Comparison of ENCODE assay signal across 24 mouse cellular contexts in the genomic region with DNA sequence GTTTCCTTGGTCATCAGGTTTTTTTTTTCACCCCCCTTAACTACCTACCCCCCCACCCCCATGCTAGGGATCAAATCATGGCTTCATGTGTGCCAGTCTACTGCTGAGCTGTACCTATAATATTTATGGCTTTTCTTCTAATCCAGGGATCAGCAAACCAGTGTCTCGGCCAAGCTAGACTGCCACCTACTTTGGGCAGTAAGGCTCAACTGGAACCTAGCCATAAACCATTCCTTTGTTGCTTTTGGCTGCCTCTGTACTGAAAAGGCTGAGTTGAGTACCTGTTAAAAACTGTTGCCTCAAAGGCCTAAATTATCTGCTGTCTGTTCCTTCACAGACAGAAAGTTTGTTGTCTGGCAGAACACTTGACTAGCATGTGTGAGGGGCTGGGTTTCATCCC. TPM values are rescaled to one million over a fixed set of nuclear protein-coding genes. Genes with fewer than 3 reads are reported as not detected.
DNase-seq lines count a peak whose midpoint lies in the region; ATAC-seq lines count a peak whose summit lies in the region.
"Had no signal": no experiment of that assay in that cellular context is flagged by ENCODE, and none has a peak within 500 bp of the region (broad histone marks: within the 10 kb centered on the region; RNA-seq: fewer than 3 reads in every experiment).

No protein-coding gene starts in this region.

- peaks cover 2% of the 10 kb centered on the region; the same call in 1 of the 2 replicates for H3K4me1 ChIP-seq in midbrain, embryonic 11.5 days (ENCODE audit: control insufficient read depth, insufficient read depth, low read length)
- no peaks in the 10 kb centered on the region for H3K4me1 ChIP-seq in midbrain, embryonic 15.5 days
- no peaks in the 10 kb centered on the region for H3K4me1 ChIP-seq in forebrain, embryonic 12.5 days
- H3K4me1 ChIP-seq: embryonic facial prominence, embryonic 10.5 days; embryonic facial prominence, embryonic 12.5 days; forebrain, embryonic 10.5 days had no signal

- no peak overlapping the region for H3K27ac ChIP-seq in midbrain, embryonic 11.5 days (ENCODE audit: low read depth, low read length)
- no peak overlapping the region for H3K27ac ChIP-seq in midbrain, embryonic 15.5 days
- H3K27ac ChIP-seq in forebrain, embryonic 12.5 days: no peak overlapping the region
- H3K27ac ChIP-seq: embryonic facial prominence, embryonic 10.5 days; embryonic facial prominence, embryonic 12.5 days; forebrain, embryonic 10.5 days had no signal

- peak; percentile 49 for DNase-seq in heart, adult 11 months
- DNase-seq in heart, postnatal 36 days: no peak
- peak; percentile 49 for DNase-seq in midbrain, embryonic 11.5 days (ENCODE audit: low spot score, missing footprints)
- peak; percentile 87 for DNase-seq in fat pad, adult 2 months (ENCODE audit: extremely low read depth, low read depth, low spot score)
- no peak for DNase-seq in natural killer cell, adult 2 months (ENCODE audit: low spot score in 2 of 2)
- DNase-seq: adrenal gland, adult 8-10 months; adrenal gland, postnatal 14 days; adrenal gland, postnatal 36 days; B cell, adult 2 months; cerebellum, adult 11-12 months; cerebellum, adult 2 months; cerebellum, adult 9-10 months; cerebellum, postnatal 10 days; cerebellum, postnatal 25 days had no signal

- H3K4me3 ChIP-seq in midbrain, embryonic 11.5 days (ENCODE audit: low read depth, low read length): no peak overlapping the region
- H3K4me3 ChIP-seq in midbrain, embryonic 15.5 days: no peak overlapping the region
- H3K4me3 ChIP-seq in forebrain, embryonic 12.5 days (replicated peaks): no peak overlapping the region
- H3K4me3 ChIP-seq: embryonic facial prominence, embryonic 10.5 days; embryonic facial prominence, embryonic 12.5 days; forebrain, embryonic 10.5 days had no signal

- 89% methylated on average over 1 of the region's 1 CpGs for WGBS in midbrain, embryonic 11.5 days
- WGBS in midbrain, embryonic 15.5 days: 66% methylated on average over 1 of the region's 1 CpGs
- 92% methylated on average over 1 of the region's 1 CpGs for WGBS in forebrain, embryonic 12.5 days

- no peaks in the 10 kb centered on the region for H3K9me3 ChIP-seq in midbrain, embryonic 11.5 days (ENCODE audit: control insufficient read depth, low read length)
- no peaks in the 10 kb centered on the region for H3K9me3 ChIP-seq in midbrain, embryonic 15.5 days
- no peaks in the 10 kb centered on the region for H3K9me3 ChIP-seq in forebrain, embryonic 12.5 days
- H3K9me3 ChIP-seq: embryonic facial prominence, embryonic 10.5 days; embryonic facial prominence, embryonic 12.5 days; forebrain, embryonic 10.5 days; G1E had no signal

- ATAC-seq in midbrain, embryonic 11.5 days (ENCODE audit: low FRiP score): no peak
- ATAC-seq in midbrain, embryonic 15.5 days (replicated peaks): no peak
- no peak for ATAC-seq in forebrain, embryonic 12.5 days (ENCODE audit: low FRiP score)
- ATAC-seq: CD4-positive, CD25-positive, alpha-beta regulatory T cell, adult 4 months; forebrain, embryonic 14.5 days; forebrain, embryonic 16.5 days had no signal

- no peak overlapping the region for H3K9ac ChIP-seq in midbrain, embryonic 11.5 days (ENCODE audit: low read length)
- H3K9ac ChIP-seq in midbrain, embryonic 15.5 days: no peak overlapping the region
- no peak overlapping the region for H3K9ac ChIP-seq in forebrain, embryonic 12.5 days
- H3K9ac ChIP-seq: embryonic facial prominence, embryonic 12.5 days had no signal

- intact Hi-C loops in heart, postnatal 36 days (cut with DNase I): loop anchor here (2.0 to 5.0 kb wide), 3 partner anchors 80 to 285 kb away; a partner anchor contains a TSS

- H3K4me2 ChIP-seq in midbrain, embryonic 11.5 days: no peak overlapping the region
- H3K4me2 ChIP-seq in midbrain, embryonic 15.5 days: no peak overlapping the region
- no peak overlapping the region for H3K4me2 ChIP-seq in forebrain, embryonic 12.5 days
- H3K4me2 ChIP-seq: embryonic facial prominence, embryonic 12.5 days had no signal

- H3K36me3 ChIP-seq in midbrain, embryonic 11.5 days (ENCODE audit: control insufficient read depth, insufficient read depth, low read length): peaks cover 16% of the 10 kb centered on the region
- peaks cover 28% of the 10 kb centered on the region for H3K36me3 ChIP-seq in midbrain, embryonic 15.5 days (replicated peaks)
- peaks cover 58% of the 10 kb centered on the region for H3K36me3 ChIP-seq in forebrain, embryonic 12.5 days (replicated peaks)

- no peaks in the 10 kb centered on the region for H3K27me3 ChIP-seq in midbrain, embryonic 11.5 days (ENCODE audit: control insufficient read depth, insufficient read depth, low read length)
- H3K27me3 ChIP-seq in midbrain, embryonic 15.5 days (replicated peaks): no peaks in the 10 kb centered on the region
- H3K27me3 ChIP-seq in forebrain, embryonic 12.5 days: no peaks in the 10 kb centered on the region
- H3K27me3 ChIP-seq: CH12.LX; embryonic facial prominence, embryonic 12.5 days had no signal

RNA-seq across cellular contexts. Expression of a gene that starts 31.0 kb away (rescaled TPM):
- total RNA-seq in heart, postnatal 36 days (2021): 10 to 100 TPM; 17.6 to 21.0 TPM
- 48.2 and 50.0 TPM in 2 replicates for polyA plus RNA-seq in midbrain, embryonic 11.5 days (2014; fragmentation: Nextera tagmentation; extraction: Ambion mirVana)
- polyA plus RNA-seq in midbrain, embryonic 15.5 days (2015; fragmentation: Nextera tagmentation; extraction: Ambion mirVana): 52.9 and 53.4 TPM in 2 replicates
- 50.2 TPM in 2 replicates for polyA plus RNA-seq in forebrain, embryonic 12.5 days (2016; fragmentation: Nextera tagmentation; extraction: Ambion mirVana)

RNA-seq across cellular contexts. Expression of a gene that starts 31.8 kb away (rescaled TPM):
- 10 to 100 TPM; 17.0 to 20.4 TPM for total RNA-seq in heart, postnatal 36 days (2021)
- polyA plus RNA-seq in midbrain, embryonic 11.5 days (2014; fragmentation: Nextera tagmentation; extraction: Ambion mirVana): 33.2 and 36.7 TPM in 2 replicates
- polyA plus RNA-seq in midbrain, embryonic 15.5 days (2015; fragmentation: Nextera tagmentation; extraction: Ambion mirVana): 19.6 and 21.1 TPM in 2 replicates
- 37.3 and 42.8 TPM in 2 replicates for polyA plus RNA-seq in forebrain, embryonic 12.5 days (2016; fragmentation: Nextera tagmentation; extraction: Ambion mirVana)

Comparison
In these comparisons a context has a peak if more than half of its experiments do, and no peak if none do; other contexts are left out.
1. DNase-seq: peak in heart, adult 11 months (single experiment), midbrain, embryonic 11.5 days (single experiment) and fat pad, adult 2 months (single experiment); none in heart, postnatal 36 days (0 of 2) and natural killer cell, adult 2 months (0 of 2).